Mouse (Mus musculus): ENCODE data around the gene Knl1. TPM values are rescaled to one million over a fixed set of nuclear protein-coding genes. Genes with fewer than 3 reads are reported as not detected.

The Knl1 gene
- polyA plus RNA-seq, 2 experiments from 2014 or later, result 17.4 to 18.1 TPM

Other genes with a start within 250 kb of the Knl1 start
- gene Knstrn, start 233.1 kb upstream of the Knl1 start, polyA plus RNA-seq (2017; shearing (Covaris generic)), result 10 to 100 TPM; 23.7 to 30.8 TPM
- 10 to 100 TPM; 37.3 to 58.1 TPM for gene Ivd, start 185.2 kb upstream of the Knl1 start, polyA plus RNA-seq (2017; shearing (Covaris generic))
- gene Bahd1, start 146.7 kb upstream of the Knl1 start, polyA plus RNA-seq (2017; shearing (Covaris generic)), result 1 to 10 TPM; 3.6 TPM
- 1 to 10 TPM; 1.3 to 1.5 TPM for gene Chst14, start 120.6 kb upstream of the Knl1 start, polyA plus RNA-seq (2017; shearing (Covaris generic))
- gene Ccdc32, start 17.7 kb upstream of the Knl1 start, polyA plus RNA-seq (2017; shearing (Covaris generic)), result 10 to 100 TPM; 20.5 to 21.3 TPM
- 1 to 10 TPM; 2.3 to 2.4 TPM for gene Rpusd2, start 12.3 kb upstream of the Knl1 start, polyA plus RNA-seq (2017; shearing (Covaris generic))
- gene Rad51, start 65.7 kb downstream of the Knl1 start, polyA plus RNA-seq (2017; shearing (Covaris generic)), result 10 to 100 TPM in 1 of 2 experiments, 1 to 10 TPM in 1; 9.9 to 12.3 TPM
- 10 to 100 TPM; 10.5 to 15.3 TPM for gene Rmdn3, start 109.9 kb downstream of the Knl1 start, polyA plus RNA-seq (2017; shearing (Covaris generic))
- gene Gchfr, start 120.7 kb downstream of the Knl1 start, polyA plus RNA-seq (2017; shearing (Covaris generic)), result not detected
- gene Gm14137, start 127.4 kb downstream of the Knl1 start, polyA plus RNA-seq (2017; shearing (Covaris generic)), result under 1 TPM; 0.29 to 0.70 TPM
- gene Zfyve19, start 161.5 kb downstream of the Knl1 start, polyA plus RNA-seq (2017; shearing (Covaris generic)), result 10 to 100 TPM; 31.4 to 44.0 TPM
- 10 to 100 TPM; 21.8 to 29.0 TPM for gene Dnajc17, start 161.7 kb downstream of the Knl1 start, polyA plus RNA-seq (2017; shearing (Covaris generic))
- gene Ppp1r14d, start 182.8 kb downstream of the Knl1 start, polyA plus RNA-seq (2017; shearing (Covaris generic)), result not detected
- not detected for gene Spint1, start 190.2 kb downstream of the Knl1 start, polyA plus RNA-seq (2017; shearing (Covaris generic))
- gene Rhov, start 224.2 kb downstream of the Knl1 start, polyA plus RNA-seq (2017; shearing (Covaris generic)), result not detected
- gene Vps18, start 241.6 kb downstream of the Knl1 start, polyA plus RNA-seq (2017; shearing (Covaris generic)), result 1 to 10 TPM; 4.7 to 7.1 TPM

Measured in activated CD4-positive, CD25-positive, alpha-beta regulatory T cell, adult 4 months (primary cell).